Mouse (Mus musculus): ENCODE measurements at regions not wholly inside any gene's neighbourhood (a gene's known extent, or its start where the extent isn't known, plus 50 kb on each side); places are given as distances from the start of the nearest gene placed in this dataset.

GRCm38 (mm10) chr11:22592706-22593105 lies 80.8 kb downstream of the Tmem17 start:
- no peak for ATAC-seq (ENCODE audit: low read depth)
- Histone ChIP-seq H3K4me3 (ENCODE audit: low read length) (no peak overlapping the region), H3K27ac (ENCODE audit: low read length) (no peak overlapping the region), H3K4me2 (ENCODE audit: low read depth, low read length) (no peak overlapping the region), H3K9ac (ENCODE audit: low read length) (no peak overlapping the region), H3K27me3 (ENCODE audit: control insufficient read depth, insufficient read depth, low read depth, low read length) (no peaks in the 10 kb centered on the region), H3K9me3 (ENCODE audit: control insufficient read depth, low read length) (no peaks in the 10 kb centered on the region), H3K36me3 (ENCODE audit: control insufficient read depth, insufficient read depth, low read length) (no peaks in the 10 kb centered on the region), H3K4me1 (replicated peaks; ENCODE audit: control insufficient read depth, insufficient read depth, low read length) (peaks cover 20% of the 10 kb centered on the region)
- WGBS = 74% methylated on average over 5 of the region's 5 CpGs

- H3K4me1 ChIP-seq (replicated peaks; ENCODE audit: control insufficient read depth, insufficient read depth, low read length) = no peaks in the 10 kb centered on the region
- H3K27ac ChIP-seq (ENCODE audit: low read length) = no peak overlapping the region
- no peaks in the 10 kb centered on the region for H3K36me3 ChIP-seq (ENCODE audit: control insufficient read depth, insufficient read depth, low read length)
- no peak overlapping the region for H3K4me2 ChIP-seq (ENCODE audit: low read depth, low read length)
- no peak overlapping the region for H3K9ac ChIP-seq (ENCODE audit: low read length)
- H3K27me3 ChIP-seq (ENCODE audit: control insufficient read depth, insufficient read depth, low read depth, low read length) = no peaks in the 10 kb centered on the region
- no peak for ATAC-seq (ENCODE audit: low read depth)
- no peak overlapping the region for H3K4me3 ChIP-seq (ENCODE audit: low read length)
- WGBS = 85% methylated on average over 8 of the region's 8 CpGs
- H3K9me3 ChIP-seq (ENCODE audit: control insufficient read depth, low read length) = no peaks in the 10 kb centered on the region
Observed at GRCm38 (mm10) chr11:22596076-22596804, 84.4 kb downstream of the Tmem17 start.

- 75% methylated on average over 2 of the region's 2 CpGs for WGBS
- no peak for ATAC-seq (ENCODE audit: low read depth)
- Histone ChIP-seq H3K27ac (ENCODE audit: low read length) (no peak overlapping the region), H3K9me3 (ENCODE audit: control insufficient read depth, low read length) (no peaks in the 10 kb centered on the region), H3K9ac (ENCODE audit: low read length) (no peak overlapping the region), H3K36me3 (ENCODE audit: control insufficient read depth, insufficient read depth, low read length) (no peaks in the 10 kb centered on the region), H3K4me1 (replicated peaks; ENCODE audit: control insufficient read depth, insufficient read depth, low read length) (peaks cover 4% of the 10 kb centered on the region; the same call in 1 of the 2 replicates), H3K4me3 (ENCODE audit: low read length) (no peak overlapping the region), H3K4me2 (ENCODE audit: low read depth, low read length) (no peak overlapping the region), H3K27me3 (ENCODE audit: control insufficient read depth, insufficient read depth, low read depth, low read length) (no peaks in the 10 kb centered on the region)
Observed at GRCm38 (mm10) chr11:22596805-22597149, 84.9 kb downstream of the Tmem17 start.

DNA sequence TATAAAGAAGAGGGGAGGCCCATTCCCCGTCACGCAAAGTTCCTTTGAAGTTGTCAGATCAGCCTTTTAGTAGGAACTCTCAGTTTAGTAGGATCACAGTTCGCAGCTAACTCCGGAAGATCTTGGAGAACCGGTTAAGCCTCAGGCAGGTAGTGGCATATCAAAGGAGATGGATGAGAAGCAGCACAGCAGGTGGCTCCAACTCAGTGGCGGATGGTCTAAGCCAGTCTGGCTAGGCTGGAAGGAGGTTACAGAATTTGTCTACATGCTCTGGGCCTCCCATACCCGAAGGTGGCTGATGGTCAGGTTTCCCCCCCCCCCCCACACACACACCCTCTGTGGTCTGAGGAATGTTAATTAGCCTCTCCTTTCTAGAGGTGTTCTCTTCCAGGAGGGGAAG lies 88.5 kb downstream of the Tmem17 start:
- 0 out of 2 replicates have a peak, but pooled peaks have one; percentile 21 for ATAC-seq (ENCODE audit: low read depth)
- H3K4me2 ChIP-seq (ENCODE audit: low read depth, low read length) = no peak overlapping the region
- H3K27ac ChIP-seq (ENCODE audit: low read length) = no peak overlapping the region
- H3K36me3 ChIP-seq (ENCODE audit: control insufficient read depth, insufficient read depth, low read length) = no peaks in the 10 kb centered on the region
- peaks cover 14% of the 10 kb centered on the region; the same call in 1 of the 2 replicates for H3K4me1 ChIP-seq (replicated peaks; ENCODE audit: control insufficient read depth, insufficient read depth, low read length)
- H3K9me3 ChIP-seq (ENCODE audit: control insufficient read depth, low read length) = no peaks in the 10 kb centered on the region
- WGBS = 47% methylated on average over 7 of the region's 7 CpGs
- no peak overlapping the region for H3K4me3 ChIP-seq (ENCODE audit: low read length)
- no peak overlapping the region for H3K9ac ChIP-seq (ENCODE audit: low read length)
- no peaks in the 10 kb centered on the region for H3K27me3 ChIP-seq (ENCODE audit: control insufficient read depth, insufficient read depth, low read depth, low read length)

DNA sequence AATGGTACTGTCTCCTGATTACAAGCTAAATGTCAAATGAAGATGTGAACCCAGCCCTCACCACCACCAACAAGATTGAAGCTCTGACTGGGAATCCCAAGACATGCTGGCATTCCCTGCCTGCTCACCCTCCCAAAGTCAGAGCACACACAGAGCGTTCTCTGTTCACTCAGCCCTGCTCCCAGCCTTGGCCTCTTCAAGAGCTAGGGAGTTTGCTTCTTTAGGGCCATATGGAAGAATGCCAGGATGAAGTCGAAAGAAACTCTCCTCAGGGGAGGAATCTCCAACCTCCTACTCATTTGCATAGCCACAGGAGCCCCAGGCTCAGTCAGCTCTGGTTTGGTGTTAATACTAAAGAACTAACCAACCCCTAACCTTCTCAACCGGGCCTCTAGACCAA lies 90.1 kb downstream of the Tmem17 start:
- H3K36me3 ChIP-seq (ENCODE audit: control insufficient read depth, insufficient read depth, low read length) = no peaks in the 10 kb centered on the region
- H3K9me3 ChIP-seq (ENCODE audit: control insufficient read depth, low read length) = no peaks in the 10 kb centered on the region
- H3K4me1 ChIP-seq (replicated peaks; ENCODE audit: control insufficient read depth, insufficient read depth, low read length) = peaks cover 14% of the 10 kb centered on the region; the same call in 1 of the 2 replicates
- no peak overlapping the region for H3K4me3 ChIP-seq (ENCODE audit: low read length)
- no peak overlapping the region for H3K27ac ChIP-seq (ENCODE audit: low read length)
- H3K9ac ChIP-seq (ENCODE audit: low read length) = no peak overlapping the region
- WGBS = 11% methylated on average over 3 of the region's 3 CpGs
- no peaks in the 10 kb centered on the region for H3K27me3 ChIP-seq (ENCODE audit: control insufficient read depth, insufficient read depth, low read depth, low read length)
- ATAC-seq (ENCODE audit: low read depth) = peak; percentile 85
- H3K4me2 ChIP-seq (ENCODE audit: low read depth, low read length) = no peak overlapping the region

- Histone ChIP-seq H3K27ac (ENCODE audit: low read length) (no peak overlapping the region), H3K36me3 (ENCODE audit: control insufficient read depth, insufficient read depth, low read length) (no peaks in the 10 kb centered on the region), H3K9me3 (ENCODE audit: control insufficient read depth, low read length) (no peaks in the 10 kb centered on the region), H3K9ac (ENCODE audit: low read length) (no peak overlapping the region), H3K4me3 (ENCODE audit: low read length) (no peak overlapping the region), H3K4me2 (ENCODE audit: low read depth, low read length) (no peak overlapping the region), H3K27me3 (ENCODE audit: control insufficient read depth, insufficient read depth, low read depth, low read length) (no peaks in the 10 kb centered on the region), H3K4me1 (replicated peaks; ENCODE audit: control insufficient read depth, insufficient read depth, low read length) (peaks cover 14% of the 10 kb centered on the region; the same call in 1 of the 2 replicates)
- WGBS = 70% methylated on average over 3 of the region's 3 CpGs
- ATAC-seq (ENCODE audit: low read depth) = peak; percentile 14; the same call in 1 of the 2 replicates
Observed at GRCm38 (mm10) chr11:22602610-22603009, 90.7 kb downstream of the Tmem17 start.

GRCm38 (mm10) chr11:22603397-22603796 lies 91.5 kb downstream of the Tmem17 start:
- H3K4me1 ChIP-seq (replicated peaks; ENCODE audit: control insufficient read depth, insufficient read depth, low read length) = peaks cover 14% of the 10 kb centered on the region; the same call in 1 of the 2 replicates
- WGBS = 75% methylated on average over 1 of the region's 1 CpGs
- no peaks in the 10 kb centered on the region for H3K27me3 ChIP-seq (ENCODE audit: control insufficient read depth, insufficient read depth, low read depth, low read length)
- no peak overlapping the region for H3K4me2 ChIP-seq (ENCODE audit: low read depth, low read length)
- no peaks in the 10 kb centered on the region for H3K36me3 ChIP-seq (ENCODE audit: control insufficient read depth, insufficient read depth, low read length)
- no peak overlapping the region for H3K4me3 ChIP-seq (ENCODE audit: low read length)
- no peak for ATAC-seq (ENCODE audit: low read depth)
- H3K27ac ChIP-seq (ENCODE audit: low read length) = no peak overlapping the region
- no peak overlapping the region for H3K9ac ChIP-seq (ENCODE audit: low read length)
- H3K9me3 ChIP-seq (ENCODE audit: control insufficient read depth, low read length) = no peaks in the 10 kb centered on the region

DNA sequence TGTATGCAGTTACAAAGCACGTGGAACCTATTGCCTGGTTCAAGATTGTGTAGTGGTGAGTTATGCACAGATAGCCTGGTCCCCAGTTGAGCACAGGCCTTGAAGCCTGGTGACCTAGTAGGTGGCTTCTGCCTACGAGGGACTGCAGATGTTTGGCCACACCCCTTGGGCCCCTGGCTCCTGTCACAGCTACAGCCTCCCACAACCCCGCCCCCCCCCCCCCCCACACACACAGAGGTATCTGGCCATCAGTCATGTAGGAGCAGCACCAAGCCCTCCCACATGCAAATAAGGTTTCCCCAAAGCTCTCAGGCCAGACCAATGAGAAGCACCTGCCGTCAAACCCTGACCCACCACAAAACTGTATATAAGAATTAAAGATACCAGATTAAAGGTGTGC lies 94.5 kb downstream of the Tmem17 start:
- Histone ChIP-seq H3K36me3 (ENCODE audit: control insufficient read depth, insufficient read depth, low read length) (no peaks in the 10 kb centered on the region), H3K27me3 (ENCODE audit: control insufficient read depth, insufficient read depth, low read depth, low read length) (no peaks in the 10 kb centered on the region), H3K4me3 (ENCODE audit: low read length) (no peak overlapping the region), H3K9me3 (ENCODE audit: control insufficient read depth, low read length) (no peaks in the 10 kb centered on the region), H3K27ac (ENCODE audit: low read length) (no peak overlapping the region), H3K9ac (ENCODE audit: low read length) (no peak overlapping the region), H3K4me1 (replicated peaks; ENCODE audit: control insufficient read depth, insufficient read depth, low read length) (peaks cover 26% of the 10 kb centered on the region), H3K4me2 (ENCODE audit: low read depth, low read length) (no peak overlapping the region)
- no peak for ATAC-seq (ENCODE audit: low read depth)
- WGBS = 52% methylated on average over 4 of the region's 4 CpGs

GRCm38 (mm10) chr11:22607645-22608044 lies 95.8 kb downstream of the Tmem17 start:
- Histone ChIP-seq H3K9ac (ENCODE audit: low read length) (no peak overlapping the region), H3K4me2 (ENCODE audit: low read depth, low read length) (no peak overlapping the region), H3K9me3 (ENCODE audit: control insufficient read depth, low read length) (no peaks in the 10 kb centered on the region), H3K27me3 (ENCODE audit: control insufficient read depth, insufficient read depth, low read depth, low read length) (no peaks in the 10 kb centered on the region), H3K36me3 (ENCODE audit: control insufficient read depth, insufficient read depth, low read length) (no peaks in the 10 kb centered on the region), H3K27ac (ENCODE audit: low read length) (no peak overlapping the region), H3K4me3 (ENCODE audit: low read length) (no peak overlapping the region), H3K4me1 (replicated peaks; ENCODE audit: control insufficient read depth, insufficient read depth, low read length) (peaks cover 17% of the 10 kb centered on the region)
- WGBS = 82% methylated on average over 5 of the region's 5 CpGs
- ATAC-seq (ENCODE audit: low read depth) = no peak
